Mouse (Mus musculus) liver, adult (tissue): ENCODE data around the gene Nfix.

Experiments
- GATA4 ChIP-seq: IDR thresholded peaks from 2 replicates; pipeline ENCODE4 v1.6.1; 2014; ENCODE audit warnings: mild to moderate bottlenecking, low read length; ENCODE audit not compliant: insufficient replicate concordance

Nfix gene

DNA sequence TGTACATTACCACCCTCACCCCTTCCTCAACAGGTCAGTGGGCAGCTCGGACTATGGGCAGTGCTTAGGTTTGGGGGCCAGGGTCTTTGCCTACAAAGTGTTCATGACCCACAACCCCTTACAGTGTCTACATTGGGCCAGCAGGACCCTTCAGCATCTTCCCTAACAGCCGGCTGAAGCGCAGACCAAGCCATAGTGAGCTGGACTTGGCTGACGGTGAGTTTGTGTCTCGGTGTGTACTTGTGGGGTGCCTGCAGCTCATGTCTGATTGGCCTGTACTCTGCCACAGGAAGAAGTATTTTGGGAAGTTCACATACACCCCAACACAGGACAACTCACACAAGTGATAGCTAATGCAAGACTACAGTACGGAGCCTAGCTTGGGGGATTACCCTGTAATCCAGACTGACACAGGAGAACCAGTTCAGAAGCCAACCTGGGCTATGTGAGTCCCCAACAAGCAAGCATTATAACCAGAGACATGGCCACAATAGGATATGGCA lies 97.1 kb downstream of the Nfix start:
- no peak for TF ChIP-seq GATA4

DNA sequence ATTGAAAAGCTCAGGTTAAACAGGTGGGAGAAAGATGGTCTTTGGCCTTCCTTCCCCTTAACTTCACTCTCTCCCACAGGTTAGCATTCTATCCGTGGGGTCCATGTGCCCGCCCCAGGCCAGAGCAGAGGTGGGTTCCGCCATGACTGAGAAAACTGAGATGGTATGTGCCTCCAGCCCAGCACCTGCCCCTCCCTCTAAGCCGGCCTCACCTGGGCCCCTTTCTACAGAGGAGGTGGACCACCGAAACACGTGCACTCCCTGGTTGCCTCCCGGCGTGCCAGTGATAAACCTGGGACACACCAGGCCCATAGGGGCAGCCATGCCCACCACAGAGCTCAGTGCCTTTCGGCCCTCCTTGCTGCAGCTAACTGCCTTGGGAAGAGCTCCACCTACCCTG lies 97.6 kb downstream of the Nfix start:
- no peak for TF ChIP-seq GATA4

DNA sequence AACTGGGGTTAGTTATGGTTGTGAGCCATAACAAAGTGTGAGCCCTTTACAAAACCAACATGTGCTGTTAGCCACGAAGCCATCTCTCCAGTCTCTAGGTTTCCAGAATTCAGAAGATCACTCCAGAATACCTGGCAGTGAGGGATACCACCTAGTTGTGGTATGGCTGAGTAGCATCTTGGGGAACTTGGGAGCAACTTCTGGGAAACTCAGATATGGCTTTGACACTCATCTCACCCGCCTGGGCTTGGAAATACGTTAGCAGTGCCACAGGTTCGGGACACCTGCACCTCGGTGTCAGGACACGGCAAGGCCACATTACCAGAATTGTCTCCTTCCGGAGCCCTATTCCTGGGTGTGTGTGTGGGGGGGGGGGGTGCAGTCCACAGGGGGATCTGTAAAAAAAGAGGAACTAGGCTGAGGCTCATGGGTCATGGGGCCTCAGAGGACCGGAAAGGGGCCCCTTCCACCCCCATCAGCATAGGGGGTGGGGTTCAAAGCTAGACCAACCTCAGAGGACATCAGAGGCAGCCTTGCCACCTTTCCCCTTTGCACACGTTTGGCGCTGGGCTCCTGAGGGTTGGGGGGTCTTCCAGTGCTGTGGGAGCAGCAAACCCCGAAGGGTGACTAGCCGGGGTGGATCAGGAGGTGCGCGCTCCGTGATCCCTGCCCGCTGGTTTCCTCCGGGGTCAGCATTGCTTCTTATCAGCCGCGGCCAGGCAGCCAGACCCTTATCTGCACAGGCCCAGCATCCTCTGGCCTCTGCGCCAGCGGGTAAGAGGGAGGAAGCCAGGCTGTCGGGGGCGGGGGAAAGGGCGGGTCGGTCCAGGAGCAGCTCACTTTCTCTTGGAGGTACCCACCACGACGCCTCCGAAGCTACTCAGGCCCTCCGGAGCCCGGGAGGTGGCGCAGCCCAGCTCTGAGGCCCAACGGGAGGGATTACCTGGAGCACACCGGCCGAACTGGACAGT lies 98.9 kb downstream of the Nfix start, which contains the start of gene Lyl1:
Lyl1 (plus strand) TSS at position 517 of the 971 bp plus-strand sequence.
- TF ChIP-seq GATA4, result peak; percentile 100

DNA sequence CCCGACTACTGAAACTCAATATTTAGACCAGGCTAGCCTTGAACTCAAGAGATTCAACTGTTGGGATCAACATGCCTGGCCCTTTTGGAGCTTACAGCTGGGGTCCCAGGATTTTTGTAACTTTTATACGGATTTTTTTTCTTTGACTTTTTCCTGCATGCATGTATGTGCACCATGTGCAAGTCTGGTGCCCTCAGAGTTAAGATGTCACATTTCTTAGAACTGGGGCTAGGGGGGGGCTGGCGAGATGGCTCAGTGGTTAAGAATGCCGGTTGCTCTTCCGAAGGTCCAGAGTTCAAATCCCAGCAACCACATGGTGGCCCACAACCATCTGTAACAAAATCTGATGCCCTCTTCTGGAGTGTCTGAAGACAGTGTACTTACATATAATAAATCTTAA lies 99.6 kb downstream of the Nfix start:
- TF ChIP-seq GATA4, result no peak

DNA sequence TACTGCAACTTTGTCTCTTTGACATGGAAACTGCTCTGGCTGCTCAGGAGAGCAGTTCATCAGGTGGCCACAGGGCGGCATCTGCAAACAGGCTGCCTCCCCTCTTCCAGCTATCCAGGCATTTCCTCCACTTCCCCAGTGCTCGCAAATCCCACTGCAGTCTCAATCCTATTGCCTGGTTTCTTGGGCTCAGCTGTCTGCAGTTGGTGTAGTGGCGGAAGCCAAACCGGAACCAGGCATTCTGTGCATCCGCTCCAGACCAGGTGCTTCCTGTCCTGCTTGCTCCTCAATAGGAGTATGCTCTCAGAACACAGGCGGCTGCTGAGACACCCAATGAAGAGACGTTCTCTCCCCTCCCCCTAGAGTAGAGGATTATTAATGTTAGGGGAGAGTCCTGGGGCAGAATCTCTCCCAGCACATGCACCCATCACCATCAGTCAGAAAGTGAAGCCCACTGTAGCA lies 100.3 kb downstream of the Nfix start:
- TF ChIP-seq GATA4, result no peak

DNA sequence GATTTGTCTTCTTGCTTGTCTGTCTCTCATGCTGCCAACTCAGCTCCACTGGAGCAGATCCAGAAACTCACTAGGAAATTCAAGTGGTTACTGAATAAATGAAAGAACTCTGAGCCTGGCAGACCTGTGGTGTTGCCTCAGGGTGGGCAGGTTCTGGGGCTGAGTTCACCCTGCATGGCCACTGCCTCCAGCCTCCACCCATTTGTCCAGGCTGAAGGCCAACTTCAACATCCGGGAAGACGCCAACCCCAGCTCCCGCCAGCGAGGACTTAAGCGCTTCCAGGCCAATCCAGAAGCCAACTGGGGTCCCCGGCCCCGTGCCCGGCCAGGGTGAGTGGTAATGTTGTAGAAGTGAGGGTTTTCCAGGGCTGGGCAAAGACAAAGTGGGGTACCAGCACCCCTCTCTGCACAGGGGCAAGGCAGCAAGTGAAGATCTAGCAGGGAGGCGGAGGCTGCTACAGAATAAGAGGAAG lies 101.2 kb downstream of the Nfix start:
- TF ChIP-seq GATA4, result no peak

DNA sequence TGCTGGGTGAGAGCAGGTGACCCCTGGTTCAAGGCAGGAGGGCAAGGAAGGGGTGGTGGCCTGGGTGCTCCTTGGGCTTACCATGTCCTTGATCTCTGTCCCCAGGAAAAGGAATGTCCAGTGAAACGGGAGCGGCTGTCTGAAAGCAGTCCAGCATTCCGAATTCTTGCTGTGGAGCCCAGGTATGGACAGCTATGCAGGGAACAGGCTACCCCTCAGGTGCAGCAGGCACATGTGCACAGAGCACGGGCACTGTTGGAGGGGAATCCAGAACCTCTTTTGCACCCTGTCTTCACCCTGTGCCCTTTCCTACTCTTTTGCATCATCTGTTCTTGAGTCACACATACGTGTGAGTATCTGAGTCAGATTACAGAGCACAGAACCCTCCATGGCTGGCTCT lies 101.9 kb downstream of the Nfix start:
- TF ChIP-seq GATA4, result no peak

DNA sequence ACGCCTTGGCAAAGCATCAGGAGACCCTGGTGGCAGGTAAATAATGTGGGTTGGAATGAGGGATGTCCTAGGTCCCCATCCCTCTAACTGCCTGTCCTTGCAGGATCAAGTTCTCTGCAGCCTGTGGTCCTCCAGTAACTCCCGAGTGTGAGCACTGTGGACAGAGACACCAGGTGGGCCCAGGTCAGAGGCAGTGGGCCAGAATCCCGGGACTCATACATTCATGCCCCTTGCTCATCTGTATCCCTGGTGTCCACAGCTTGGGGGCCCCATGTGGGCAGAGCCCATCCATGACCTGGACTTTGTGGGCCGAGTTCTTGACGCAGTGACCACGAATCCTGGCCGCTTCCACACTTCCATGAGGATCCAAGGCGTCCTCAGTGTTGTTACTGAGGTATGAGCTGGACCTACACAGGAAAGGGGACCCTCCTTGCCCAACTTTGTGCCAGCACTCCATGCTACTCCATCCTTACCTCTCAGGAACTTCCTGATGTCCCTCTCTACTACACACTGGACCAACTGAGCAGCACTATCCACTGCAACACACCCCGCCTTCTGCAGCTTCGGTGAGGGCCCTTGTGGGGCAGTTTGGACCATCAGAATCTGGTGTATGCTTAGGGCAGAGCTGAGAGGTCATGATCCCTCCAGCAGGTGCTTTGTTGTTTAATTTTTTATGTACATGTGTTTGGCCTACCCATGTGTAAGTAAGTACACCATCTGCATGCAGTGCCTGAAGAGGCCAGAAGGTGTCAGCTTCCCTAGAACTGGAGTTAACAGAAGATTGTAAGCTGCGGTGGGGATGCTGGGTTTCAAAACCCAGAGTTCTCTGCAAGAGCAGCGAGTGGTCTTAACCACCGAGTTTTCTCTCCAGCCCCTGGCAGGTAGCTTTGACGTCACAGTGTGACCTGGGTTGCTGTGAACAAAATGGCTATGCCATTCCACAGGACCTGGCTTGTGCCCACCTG lies 102.7 kb downstream of the Nfix start:
- TF ChIP-seq GATA4, result no peak

DNA sequence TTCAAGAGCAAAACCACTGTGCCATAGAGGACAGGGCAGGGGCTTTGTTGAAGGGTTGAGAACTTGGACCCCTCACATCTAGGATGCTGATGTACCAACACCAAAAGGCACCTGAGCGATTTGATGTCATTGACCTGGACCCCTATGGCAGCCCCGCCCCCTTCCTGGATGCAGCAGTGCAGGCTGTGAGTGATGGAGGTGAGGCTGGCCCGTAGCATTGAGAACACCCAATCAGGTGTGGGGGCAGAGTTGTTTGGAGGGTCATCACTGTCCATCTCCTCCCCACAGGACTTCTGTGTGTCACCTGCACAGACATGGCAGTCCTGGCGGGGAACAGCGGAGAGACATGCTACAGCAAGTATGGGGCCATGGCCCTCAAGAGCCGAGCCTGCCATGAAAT lies 105.0 kb downstream of the Nfix start:
- TF ChIP-seq GATA4, result no peak

DNA sequence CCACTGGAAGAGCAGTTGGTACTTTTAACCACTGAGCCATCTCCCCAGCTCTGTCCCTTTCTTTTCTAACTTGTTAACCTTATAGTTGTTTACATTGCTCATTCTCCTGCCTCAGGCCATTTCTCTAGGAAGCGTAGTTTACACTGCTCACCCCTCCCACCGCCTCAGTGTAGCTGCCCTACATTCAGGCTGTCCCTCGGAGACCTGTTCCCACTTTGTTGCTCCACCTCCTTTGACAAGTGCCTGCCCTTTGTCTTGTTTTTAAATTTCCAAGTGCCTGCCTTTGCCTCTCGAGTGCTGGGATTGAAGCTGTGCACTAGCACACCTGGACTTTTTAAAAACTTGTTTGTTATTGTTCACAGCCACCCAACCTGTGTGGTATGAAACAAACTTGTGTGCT lies 106.8 kb downstream of the Nfix start:
- TF ChIP-seq GATA4, result no peak

DNA sequence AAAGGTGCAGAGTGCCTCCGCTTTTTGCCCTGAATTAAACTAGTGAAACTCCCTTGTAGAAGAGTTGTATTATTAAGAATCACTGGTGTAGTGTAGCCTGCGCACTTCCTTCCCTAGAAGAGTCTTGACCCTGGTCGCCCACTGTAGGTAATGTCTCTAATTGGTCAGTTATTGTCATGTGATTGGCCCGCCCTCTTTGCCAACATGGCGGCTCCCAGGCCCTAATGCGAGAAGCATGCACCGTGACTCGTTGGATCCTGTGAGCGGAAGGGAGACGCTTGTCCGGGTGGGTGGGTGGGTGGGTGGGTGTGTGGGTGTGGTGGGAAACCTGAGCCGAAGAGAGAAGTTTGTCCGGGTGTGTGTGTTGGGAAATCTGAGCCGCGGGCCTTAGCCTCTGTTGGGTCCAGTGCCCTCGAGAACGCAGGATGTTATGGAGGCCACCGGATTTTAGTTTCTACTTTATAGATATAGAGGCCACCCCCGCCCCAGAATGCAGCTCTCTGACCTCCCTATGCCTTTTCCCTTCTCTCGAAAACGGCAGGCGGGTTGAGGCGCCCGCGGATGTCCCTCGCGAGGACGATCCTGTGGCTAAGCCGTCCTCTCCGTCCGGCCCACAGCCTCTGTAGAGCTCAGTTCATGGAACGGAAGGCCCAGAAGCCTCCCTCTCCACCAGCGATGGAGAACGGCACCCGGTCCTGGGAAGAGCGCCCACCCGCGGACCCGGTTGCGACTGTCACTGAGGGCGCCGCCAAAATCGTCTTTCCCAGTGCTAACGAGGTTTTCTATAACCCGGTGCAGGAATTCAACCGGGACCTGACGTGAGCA lies 110.8 kb downstream of the Nfix start:
- no peak for TF ChIP-seq GATA4

DNA sequence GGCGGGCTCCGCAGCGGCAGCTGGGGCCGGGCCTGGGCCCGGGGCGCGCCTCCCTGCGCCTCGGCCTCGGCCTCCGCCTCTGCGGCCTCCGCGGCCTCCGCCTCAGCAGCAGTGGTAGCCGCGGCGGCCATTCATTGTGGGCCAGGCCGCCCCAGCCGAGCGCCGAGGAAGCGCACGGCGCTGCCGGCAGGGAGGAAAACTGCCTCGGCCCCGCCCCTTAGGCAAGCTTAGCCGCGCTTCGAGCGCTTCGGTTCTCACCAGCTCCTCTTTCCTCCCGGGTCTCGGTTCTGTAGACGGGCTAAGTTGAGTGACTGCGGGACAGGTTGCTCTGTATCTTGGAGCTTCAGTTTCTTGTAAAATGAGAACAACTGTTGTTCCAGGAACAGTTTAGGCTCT lies 112.4 kb downstream of the Nfix start, which contains the start of gene Nacc1:
Nacc1 (minus strand) TSS at position 158 of the 396 bp plus-strand sequence.
- no peak for TF ChIP-seq GATA4

DNA sequence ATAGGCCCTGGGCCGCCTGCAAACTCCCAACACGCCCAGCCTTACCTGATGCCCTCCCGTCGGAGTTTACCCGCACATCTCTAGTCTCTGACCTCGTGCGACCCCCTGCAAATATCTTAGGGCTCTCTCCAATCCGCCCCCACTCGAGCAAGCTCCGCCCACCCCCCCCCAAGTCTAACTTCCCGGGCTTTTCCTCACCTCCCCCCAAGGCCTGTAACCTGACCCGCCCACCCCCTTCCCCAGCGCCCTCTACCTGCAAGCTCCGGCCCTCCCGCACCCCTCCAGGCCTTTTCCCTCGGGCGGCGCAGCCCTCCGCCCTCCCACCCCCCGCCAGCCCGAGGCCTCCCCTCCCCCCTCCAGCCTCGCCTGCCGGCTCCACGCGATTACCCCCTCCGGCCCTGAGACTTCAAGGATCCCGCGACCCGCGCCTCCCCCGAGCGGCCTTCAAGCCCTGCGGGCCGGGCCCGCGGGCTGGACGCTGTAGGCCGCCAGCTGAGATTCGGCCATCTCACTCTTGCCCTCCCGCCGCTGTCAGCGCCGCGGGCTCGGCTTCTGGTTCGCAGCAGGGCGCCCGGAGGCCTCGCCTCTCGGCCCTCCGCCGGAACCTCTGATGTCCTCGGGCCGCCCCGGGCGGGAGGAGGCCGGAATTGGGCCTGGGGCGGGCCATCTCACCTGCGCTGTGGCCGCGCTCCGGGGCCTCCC lies 113.0 kb downstream of the Nfix start:
- no peak for TF ChIP-seq GATA4
